Mouse (Mus musculus): Measurements from ENCODE around the gene Gpsm3. TPM values are rescaled to one million over a fixed set of nuclear protein-coding genes. Genes with fewer than 3 reads are reported as not detected.
"Not testable (repeated sequence)": the region's sequence is repeated elsewhere in the genome, so short reads cannot be mapped to it uniquely, and the experiment has no call there.

Gpsm3 gene
- polyA plus RNA-seq (2012; ENCODE audit: insufficient read depth, low replicate concordance) = 402 and 833 TPM in 2 replicates

GRCm38 (mm10) chr17:34589681-34590101 is at the start of gene Gpsm3:
Gene Gpsm3 (plus strand): TSS chr17:34589806.
- peak within 1 kb of the TSS; percentile 94 for H3K4me3 ChIP-seq (replicated peaks)
- H3K27me3 ChIP-seq (replicated peaks) = peaks cover 9% of the 10 kb centered on the region
- H3K36me3 ChIP-seq (replicated peaks; ENCODE audit: low read length) = peaks cover 16% of the 10 kb centered on the region
- H3K4me1 ChIP-seq = peaks cover 69% of the 10 kb centered on the region
- H3K9me3 ChIP-seq = no peaks in the 10 kb centered on the region
- TF ChIP-seq FLI1 (IDR thresholded peaks at IDR 0.05; ENCODE audit: low read length) (no peak), GATA1 (IDR thresholded peaks at IDR 0.05; ENCODE audit: borderline replicate concordance, low read length) (no peak)

- peaks cover 15% of the 10 kb centered on the region for H3K27me3 ChIP-seq (replicated peaks)
- H3K36me3 ChIP-seq (replicated peaks; ENCODE audit: low read length); H3K9me3 ChIP-seq; H3K4me1 ChIP-seq; H3K4me3 ChIP-seq (replicated peaks): not testable (repeated sequence)
These were observed 46.0 kb upstream of the Gpsm3 start for GRCm38 (mm10) chr17:34543567-34543966.

- TF ChIP-seq GATA1 (IDR thresholded peaks at IDR 0.05; ENCODE audit: borderline replicate concordance, low read length) = no peak
- TF ChIP-seq FLI1 (IDR thresholded peaks at IDR 0.05; ENCODE audit: low read length) = no peak
These were observed 42.8 kb upstream of the Gpsm3 start for GRCm38 (mm10) chr17:34546797-34547196.

GRCm38 (mm10) chr17:34547601-34548000 is 42.0 kb upstream of the Gpsm3 start:
- no peak overlapping the region for H3K4me3 ChIP-seq (replicated peaks)
- H3K9me3 ChIP-seq = 0 out of 2 replicates have a peak, but pooled peaks cover under 1% of the 10 kb centered on the region
- H3K4me1 ChIP-seq = no peaks in the 10 kb centered on the region
- TF ChIP-seq FLI1 (IDR thresholded peaks at IDR 0.05; ENCODE audit: low read length) = no peak
- TF ChIP-seq GATA1 (IDR thresholded peaks at IDR 0.05; ENCODE audit: borderline replicate concordance, low read length) = no peak
- peaks cover 19% of the 10 kb centered on the region for H3K27me3 ChIP-seq (replicated peaks)
- no peaks in the 10 kb centered on the region for H3K36me3 ChIP-seq (replicated peaks; ENCODE audit: low read length)

More at GRCm38 (mm10) chr17:34546797-34547196, 42.8 kb upstream of the Gpsm3 start:
- Histone ChIP-seq H3K9me3 (0 out of 2 replicates have a peak, but pooled peaks cover 4% of the 10 kb centered on the region), H3K4me3 (replicated peaks) (no peak overlapping the region), H3K36me3 (replicated peaks; ENCODE audit: low read length) (no peaks in the 10 kb centered on the region), H3K27me3 (replicated peaks) (peaks cover 23% of the 10 kb centered on the region), H3K4me1 (no peaks in the 10 kb centered on the region)

GRCm38 (mm10) chr17:34549156-34549555 is 40.5 kb upstream of the Gpsm3 start:
- H3K27me3 ChIP-seq (replicated peaks) = peaks cover 22% of the 10 kb centered on the region
- no peak for TF ChIP-seq GATA1 (IDR thresholded peaks at IDR 0.05; ENCODE audit: borderline replicate concordance, low read length)
- TF ChIP-seq FLI1 (IDR thresholded peaks at IDR 0.05; ENCODE audit: low read length) = no peak
- no peaks in the 10 kb centered on the region for H3K9me3 ChIP-seq
- H3K4me1 ChIP-seq = no peaks in the 10 kb centered on the region
- H3K36me3 ChIP-seq (replicated peaks; ENCODE audit: low read length) = no peaks in the 10 kb centered on the region
- no peak overlapping the region for H3K4me3 ChIP-seq (replicated peaks)

- Histone ChIP-seq H3K36me3 (replicated peaks; ENCODE audit: low read length) (no peaks in the 10 kb centered on the region), H3K27me3 (replicated peaks) (peaks cover 28% of the 10 kb centered on the region), H3K4me1 (no peaks in the 10 kb centered on the region), H3K9me3 (no peaks in the 10 kb centered on the region), H3K4me3 (replicated peaks) (no peak overlapping the region)
- TF ChIP-seq GATA1 (IDR thresholded peaks at IDR 0.05; ENCODE audit: borderline replicate concordance, low read length) (no peak), FLI1 (IDR thresholded peaks at IDR 0.05; ENCODE audit: low read length) (no peak)
These were observed 39.8 kb upstream of the Gpsm3 start for GRCm38 (mm10) chr17:34549843-34550242.

GRCm38 (mm10) chr17:34555483-34555882 is 34.1 kb upstream of the Gpsm3 start:
- no peak for TF ChIP-seq GATA1 (IDR thresholded peaks at IDR 0.05; ENCODE audit: borderline replicate concordance, low read length)
- TF ChIP-seq FLI1 (IDR thresholded peaks at IDR 0.05; ENCODE audit: low read length) = no peak

GRCm38 (mm10) chr17:34556406-34556805 is 33.2 kb upstream of the Gpsm3 start:
- Histone ChIP-seq H3K9me3 (no peaks in the 10 kb centered on the region), H3K4me1 (peaks cover 13% of the 10 kb centered on the region), H3K36me3 (replicated peaks; ENCODE audit: low read length) (no peaks in the 10 kb centered on the region), H3K4me3 (replicated peaks) (no peak overlapping the region), H3K27me3 (replicated peaks) (peaks cover 40% of the 10 kb centered on the region)
- TF ChIP-seq FLI1 (IDR thresholded peaks at IDR 0.05; ENCODE audit: low read length) = no peak
- no peak for TF ChIP-seq GATA1 (IDR thresholded peaks at IDR 0.05; ENCODE audit: borderline replicate concordance, low read length)

More at GRCm38 (mm10) chr17:34555483-34555882, 34.1 kb upstream of the Gpsm3 start:
- Histone ChIP-seq H3K4me1 (peaks cover 6% of the 10 kb centered on the region; the same call in 1 of the 2 replicates), H3K27me3 (replicated peaks) (peaks cover 40% of the 10 kb centered on the region), H3K36me3 (replicated peaks; ENCODE audit: low read length) (no peaks in the 10 kb centered on the region), H3K9me3 (no peaks in the 10 kb centered on the region), H3K4me3 (replicated peaks) (no peak overlapping the region)

- no peak overlapping the region for H3K4me3 ChIP-seq (replicated peaks)
- H3K4me1 ChIP-seq = peaks cover 15% of the 10 kb centered on the region
- no peaks in the 10 kb centered on the region for H3K9me3 ChIP-seq
- TF ChIP-seq FLI1 (IDR thresholded peaks at IDR 0.05; ENCODE audit: low read length) (no peak), GATA1 (IDR thresholded peaks at IDR 0.05; ENCODE audit: borderline replicate concordance, low read length) (no peak)
- H3K36me3 ChIP-seq (replicated peaks; ENCODE audit: low read length) = no peaks in the 10 kb centered on the region
- H3K27me3 ChIP-seq (replicated peaks) = peaks cover 37% of the 10 kb centered on the region
These were observed 32.2 kb upstream of the Gpsm3 start for GRCm38 (mm10) chr17:34557411-34557810.

GRCm38 (mm10) chr17:34559116-34559515 is 30.5 kb upstream of the Gpsm3 start:
- H3K36me3 ChIP-seq (replicated peaks; ENCODE audit: low read length) = no peaks in the 10 kb centered on the region
- no peak overlapping the region for H3K4me3 ChIP-seq (replicated peaks)
- no peak for TF ChIP-seq GATA1 (IDR thresholded peaks at IDR 0.05; ENCODE audit: borderline replicate concordance, low read length)
- no peak for TF ChIP-seq FLI1 (IDR thresholded peaks at IDR 0.05; ENCODE audit: low read length)
- H3K27me3 ChIP-seq (replicated peaks) = peaks cover 40% of the 10 kb centered on the region
- peaks cover 18% of the 10 kb centered on the region for H3K4me1 ChIP-seq
- H3K9me3 ChIP-seq = no peaks in the 10 kb centered on the region

GRCm38 (mm10) chr17:34559895-34560294 is 29.7 kb upstream of the Gpsm3 start:
- H3K27me3 ChIP-seq (replicated peaks) = peaks cover 41% of the 10 kb centered on the region
- H3K36me3 ChIP-seq (replicated peaks; ENCODE audit: low read length) = no peaks in the 10 kb centered on the region
- H3K4me3 ChIP-seq (replicated peaks) = no peak overlapping the region
- no peaks in the 10 kb centered on the region for H3K9me3 ChIP-seq
- H3K4me1 ChIP-seq = peaks cover 22% of the 10 kb centered on the region
- TF ChIP-seq GATA1 (IDR thresholded peaks at IDR 0.05; ENCODE audit: borderline replicate concordance, low read length) (no peak), FLI1 (IDR thresholded peaks at IDR 0.05; ENCODE audit: low read length) (no peak)

All from megakaryocyte, embryonic 14.5 days (primary cell).